Mouse (Mus musculus) hindbrain, embryonic 11.5 days (tissue): Measurements from ENCODE around the gene Prg3. TPM values are rescaled to one million over a fixed set of nuclear protein-coding genes. Genes with fewer than 3 reads are reported as not detected.

Experiments
- ATAC-seq: fragments of 200-750 bp; cut with Nextera tagmentation; 2 replicates; pipeline ENCODE4 v1.8.0; 2017; ENCODE audit warnings: mild to moderate bottlenecking, moderate TSS enrichment, moderate library complexity; ENCODE audit not compliant: low FRiP score
- DNase-seq: peaks from one replicate; pipeline ENCODE4 v3.0.0-alpha.2; 2015; ENCODE audit warnings: low spot score
- H3K27ac ChIP-seq: fragments of 300-500 bp; sonication (generic); 2 replicates; pipeline ENCODE4 v1.5.1; 2014; ENCODE audit warnings: mild to moderate bottlenecking, low read depth, low read length
- H3K27me3 ChIP-seq: fragments of 300-500 bp; sonication (generic); 2 replicates; pipeline ENCODE4 v1.6.1; 2014; ENCODE audit warnings: mild to moderate bottlenecking, low read length, moderate library complexity, mixed read lengths; ENCODE audit not compliant: control insufficient read depth, insufficient read depth
- H3K36me3 ChIP-seq: fragments of 300-500 bp; sonication (generic); 2 replicates; pipeline ENCODE4 v1.6.1; 2014; ENCODE audit warnings: mild to moderate bottlenecking, low read length, moderate library complexity, mixed read lengths; ENCODE audit not compliant: control insufficient read depth, insufficient read depth
- H3K4me1 ChIP-seq: fragments of 300-500 bp; sonication (generic); replicated peaks from 2 replicates; pipeline ENCODE4 v1.6.1; 2014; ENCODE audit warnings: low read length, mixed read lengths; ENCODE audit not compliant: control insufficient read depth, insufficient read depth
- H3K4me2 ChIP-seq: fragments of 300-500 bp; sonication (generic); replicated peaks from 2 replicates; pipeline ENCODE4 v1.6.1; 2014; ENCODE audit warnings: mild to moderate bottlenecking, low read depth, low read length
- H3K4me3 ChIP-seq: fragments of 300-500 bp; sonication (generic); 2 replicates; pipeline ENCODE4 v1.5.1; 2014; ENCODE audit warnings: low read depth, low read length
- H3K9ac ChIP-seq: fragments of 300-500 bp; sonication (generic); 2 replicates; pipeline ENCODE4 v1.6.1; 2014; ENCODE audit warnings: low read depth, low read length
- H3K9me3 ChIP-seq: fragments of 300-500 bp; sonication (generic); 2 replicates; pipeline ENCODE4 v1.6.1; 2016; ENCODE audit warnings: low read length; ENCODE audit not compliant: control insufficient read depth
- WGBS: fragments of 180-500 bp; shearing (Covaris S2); extraction: QIAGEN DNeasy Blood & Tissue Kit; methylation state at CpG from one replicate; pipeline ENCODE4 v1.1.7; 2014; 5-methylcytosine and 5-hydroxymethylcytosine counted together
- polyA plus RNA-seq: library from polyadenylated mRNA; unstranded; fragments of >200 nt; fragmentation: Nextera tagmentation; extraction: Ambion mirVana; gene quantifications from 2 replicates; pipeline ENCODE4 v1.2.1, GENCODE M21; 2014

Prg3 gene
- polyA plus RNA-seq, 1 experiment from 2014 or later, result not detected

DNA sequence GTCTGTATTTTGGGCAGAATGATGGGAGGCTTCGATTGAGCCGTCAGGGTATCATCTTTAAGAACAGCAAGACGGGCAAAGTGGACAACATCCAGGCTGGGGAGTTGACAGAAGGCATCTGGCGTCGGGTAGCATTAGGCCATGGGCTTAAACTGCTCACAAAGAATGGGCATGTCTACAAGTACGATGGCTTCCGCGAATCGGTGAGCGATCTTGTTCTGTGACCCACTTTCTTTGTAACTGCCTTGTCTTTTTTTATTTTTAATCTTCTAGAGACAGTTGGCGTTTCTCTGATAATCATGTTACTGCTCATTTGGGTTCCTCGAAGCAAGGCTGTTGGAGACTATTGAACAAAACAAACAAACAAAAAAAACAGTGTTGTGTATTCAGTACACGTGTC lies 50.3 kb downstream of the Prg3 start:
- 87% methylated on average over 13 of the region's 13 CpGs for WGBS

More for the DNA sequence above, 50.3 kb downstream of the Prg3 start:
- ATAC-seq (no peak), DNase-seq (no peak)
- no peak overlapping the region for H3K27ac ChIP-seq
- no peaks in the 10 kb centered on the region for H3K9me3 ChIP-seq
- H3K4me3 ChIP-seq, result peak overlapping the region; percentile 73
- H3K4me1 ChIP-seq, result 0 out of 2 replicates have a peak, but pooled peaks cover 2% of the 10 kb centered on the region
- H3K4me2 ChIP-seq, result peak overlapping the region; percentile 81
- no peaks in the 10 kb centered on the region for H3K27me3 ChIP-seq
- peaks cover 30% of the 10 kb centered on the region for H3K36me3 ChIP-seq
- peak overlapping the region; percentile 96 for H3K9ac ChIP-seq

Other genes with a start within 250 kb of the Prg3 start
- gene Gm19426, start 244.6 kb upstream of the Prg3 start, polyA plus RNA-seq, result 7.1 TPM in 2 replicates
- gene Serping1, start 212.8 kb upstream of the Prg3 start, polyA plus RNA-seq, result 38.0 and 46.1 TPM in 2 replicates
- gene Ube2l6, start 189.4 kb upstream of the Prg3 start, polyA plus RNA-seq, result 39.7 and 42.1 TPM in 2 replicates
- not detected in 2 replicates for gene Smtnl1, start 165.6 kb upstream of the Prg3 start, polyA plus RNA-seq
- 43.1 and 44.2 TPM in 2 replicates for gene Timm10, start 161.2 kb upstream of the Prg3 start, polyA plus RNA-seq
- 14.5 and 19.6 TPM in 2 replicates for gene Slc43a1, start 149.4 kb upstream of the Prg3 start, polyA plus RNA-seq
- gene Rtn4rl2, start 101.5 kb upstream of the Prg3 start, polyA plus RNA-seq, result 1.9 and 2.8 TPM in 2 replicates
- 25.5 and 27.0 TPM in 2 replicates for gene Slc43a3, start 51.6 kb upstream of the Prg3 start, polyA plus RNA-seq
- gene Prg2, start 7.8 kb upstream of the Prg3 start, polyA plus RNA-seq, result 1.3 TPM in 1 of 2 replicates, not detected in the other
- gene Ssrp1, start 49.0 kb downstream of the Prg3 start, polyA plus RNA-seq, result 306 and 340 TPM in 2 replicates
- gene P2rx3, start 49.2 kb downstream of the Prg3 start, polyA plus RNA-seq, result 7.1 and 11.0 TPM in 2 replicates
- 10.4 and 11.8 TPM in 2 replicates for gene Tnks1bp1, start 59.8 kb downstream of the Prg3 start, polyA plus RNA-seq
- gene Aplnr, start 148.0 kb downstream of the Prg3 start, polyA plus RNA-seq, result 36.6 and 37.3 TPM in 2 replicates
- gene Lrrc55, start 209.0 kb downstream of the Prg3 start, polyA plus RNA-seq, result 1.1 and 2.3 TPM in 2 replicates